Mouse (Mus musculus) neural tube, embryonic 14.5 days (tissue): Measurements from ENCODE around the gene Gm20388. TPM values are rescaled to one million over a fixed set of nuclear protein-coding genes. Genes with fewer than 3 reads are reported as not detected.

Experiments
- ATAC-seq: fragments of 200-750 bp; cut with Nextera tagmentation; 2 replicates; pipeline ENCODE4 v1.8.0; 2017; ENCODE audit warnings: low read depth, mild to moderate bottlenecking, moderate TSS enrichment, moderate library complexity
- H3K27ac ChIP-seq: fragments of 300-500 bp; sonication (generic); 2 replicates; pipeline ENCODE4 v1.5.1; 2014; ENCODE audit warnings: low read depth, mild to moderate bottlenecking, control low read depth, low read length, moderate library complexity, mixed read lengths
- H3K27me3 ChIP-seq: fragments of 300-500 bp; sonication (generic); 2 replicates; pipeline ENCODE4 v1.6.1; 2014; ENCODE audit warnings: low read length; ENCODE audit not compliant: control insufficient read depth, insufficient read depth
- H3K36me3 ChIP-seq: fragments of 300-500 bp; sonication (generic); 2 replicates; pipeline ENCODE4 v1.6.1; 2014; ENCODE audit warnings: low read length, mixed read lengths; ENCODE audit not compliant: control insufficient read depth, insufficient read depth
- H3K4me1 ChIP-seq: fragments of 300-500 bp; sonication (generic); 2 replicates; pipeline ENCODE4 v1.6.1; 2014; ENCODE audit warnings: low read length; ENCODE audit not compliant: control insufficient read depth, insufficient read depth
- H3K4me2 ChIP-seq: fragments of 300-500 bp; sonication (generic); 2 replicates; pipeline ENCODE4 v1.6.1; 2014; ENCODE audit warnings: mild to moderate bottlenecking, low read depth, low read length, control low read depth
- H3K4me3 ChIP-seq: fragments of 300-500 bp; sonication (generic); 2 replicates; pipeline ENCODE4 v1.5.1; 2014; ENCODE audit warnings: low read depth, low read length, control low read depth, mixed read lengths
- H3K9ac ChIP-seq: fragments of 300-500 bp; sonication (generic); replicated peaks from 2 replicates; pipeline ENCODE4 v1.6.1; 2014; ENCODE audit warnings: low read depth, mild to moderate bottlenecking, control low read depth, low read length, mixed read lengths
- H3K9me3 ChIP-seq: fragments of 300-500 bp; sonication (generic); 2 replicates; pipeline ENCODE4 v1.6.1; 2016; ENCODE audit warnings: low read length; ENCODE audit not compliant: control insufficient read depth
- WGBS: fragments of 180-500 bp; shearing (Covaris S2); extraction: QIAGEN DNeasy Blood & Tissue Kit; methylation state at CpG from one replicate; pipeline ENCODE4 v1.1.7; 2014; 5-methylcytosine and 5-hydroxymethylcytosine counted together
- polyA plus RNA-seq: library from polyadenylated mRNA; unstranded; fragments of >200 nt; fragmentation: Nextera tagmentation; extraction: Ambion mirVana; gene quantifications from 2 replicates; pipeline ENCODE4 v1.2.1, GENCODE M21; 2014

Gene Gm20388
- polyA plus RNA-seq, 1 experiment from 2014 or later = 10.3 TPM

- ATAC-seq = no peak
- Histone ChIP-seq H3K27ac (no peak overlapping the region), H3K36me3 (no peaks in the 10 kb centered on the region), H3K4me2 (no peak overlapping the region), H3K9me3 (no peaks in the 10 kb centered on the region), H3K4me1 (peaks cover 11% of the 10 kb centered on the region), H3K27me3 (peaks cover 9% of the 10 kb centered on the region), H3K9ac (no peak overlapping the region), H3K4me3 (no peak overlapping the region)
- WGBS = 81% methylated on average over 12 of the region's 12 CpGs
Measured at GRCm38 (mm10) chr8:122330446-122331133, 2419.9 kb downstream of the Gm20388 start.

- peaks cover 9% of the 10 kb centered on the region for H3K27me3 ChIP-seq
- H3K4me2 ChIP-seq = no peak overlapping the region
- whole genome bisulfite sequencing = 73% methylated on average over 3 of the region's 3 CpGs
- peaks cover 11% of the 10 kb centered on the region for H3K4me1 ChIP-seq
- H3K27ac ChIP-seq = no peak overlapping the region
- H3K4me3 ChIP-seq = no peak overlapping the region
- no peak for ATAC-seq
- H3K9me3 ChIP-seq = no peaks in the 10 kb centered on the region
- H3K9ac ChIP-seq = no peak overlapping the region
- H3K36me3 ChIP-seq = no peaks in the 10 kb centered on the region
Measured at GRCm38 (mm10) chr8:122331134-122331523, 2420.5 kb downstream of the Gm20388 start.

- H3K4me1 ChIP-seq = peaks cover 16% of the 10 kb centered on the region
- H3K4me3 ChIP-seq = no peak overlapping the region
- H3K4me2 ChIP-seq = no peak overlapping the region
- 72% methylated on average over 6 of the region's 6 CpGs for WGBS
- no peak overlapping the region for H3K9ac ChIP-seq
- ATAC-seq = no peak
- peaks cover 22% of the 10 kb centered on the region for H3K27me3 ChIP-seq
- H3K36me3 ChIP-seq = no peaks in the 10 kb centered on the region
- no peaks in the 10 kb centered on the region for H3K9me3 ChIP-seq
- no peak overlapping the region for H3K27ac ChIP-seq
Measured at GRCm38 (mm10) chr8:122332753-122333506, 2422.3 kb downstream of the Gm20388 start.

- no peaks in the 10 kb centered on the region for H3K36me3 ChIP-seq
- no peaks in the 10 kb centered on the region for H3K9me3 ChIP-seq
- no peak for ATAC-seq
- 83% methylated on average over 7 of the region's 7 CpGs for WGBS
- peaks cover 16% of the 10 kb centered on the region for H3K4me1 ChIP-seq
- H3K4me3 ChIP-seq = no peak overlapping the region
- no peak overlapping the region for H3K4me2 ChIP-seq
- H3K9ac ChIP-seq = no peak overlapping the region
- H3K27ac ChIP-seq = no peak overlapping the region
- H3K27me3 ChIP-seq = peaks cover 25% of the 10 kb centered on the region
Measured at GRCm38 (mm10) chr8:122333531-122333930, 2422.9 kb downstream of the Gm20388 start.

- WGBS = 83% methylated on average over 13 of the region's 13 CpGs
- peaks cover 25% of the 10 kb centered on the region for H3K27me3 ChIP-seq
- no peaks in the 10 kb centered on the region for H3K9me3 ChIP-seq
- H3K9ac ChIP-seq = no peak overlapping the region
- H3K4me2 ChIP-seq = no peak overlapping the region
- H3K27ac ChIP-seq = no peak overlapping the region
- peaks cover 13% of the 10 kb centered on the region for H3K4me1 ChIP-seq
- H3K36me3 ChIP-seq = no peaks in the 10 kb centered on the region
- H3K4me3 ChIP-seq = 0 out of 2 replicates have a peak overlapping the region, but pooled peaks have one; percentile 54
- ATAC-seq = no peak
Measured at GRCm38 (mm10) chr8:122334791-122335490, 2424.3 kb downstream of the Gm20388 start.

- peak overlapping the region; percentile 54 for H3K4me3 ChIP-seq
- no peak overlapping the region for H3K27ac ChIP-seq
- H3K27me3 ChIP-seq = peaks cover 25% of the 10 kb centered on the region
- peak; percentile 33 for ATAC-seq
- peaks cover 13% of the 10 kb centered on the region for H3K4me1 ChIP-seq
- peak overlapping the region; percentile 89 for H3K4me2 ChIP-seq
- peak overlapping the region; percentile 59 for H3K9ac ChIP-seq
- H3K9me3 ChIP-seq = no peaks in the 10 kb centered on the region
- 7% methylated on average over 57 of the region's 57 CpGs for WGBS
- H3K36me3 ChIP-seq = no peaks in the 10 kb centered on the region
Measured at GRCm38 (mm10) chr8:122335638-122336250, 2425.1 kb downstream of the Gm20388 start.

- peak; percentile 75 for ATAC-seq
- Histone ChIP-seq H3K4me1 (peaks cover 11% of the 10 kb centered on the region), H3K4me3 (peak overlapping the region; percentile 54), H3K36me3 (no peaks in the 10 kb centered on the region), H3K9ac (peak overlapping the region; percentile 59), H3K4me2 (peak overlapping the region; percentile 89), H3K27me3 (peaks cover 25% of the 10 kb centered on the region), H3K9me3 (no peaks in the 10 kb centered on the region), H3K27ac (no peak overlapping the region)
- WGBS = 7% methylated on average over 53 of the region's 81 CpGs
Measured at GRCm38 (mm10) chr8:122336251-122336910, 2425.7 kb downstream of the Gm20388 start.

- no peak for ATAC-seq
Measured at GRCm38 (mm10) chr8:122338852-122339251, 2428.2 kb downstream of the Gm20388 start.

More at GRCm38 (mm10) chr8:122338852-122339251, 2428.2 kb downstream of the Gm20388 start:
- Histone ChIP-seq H3K36me3 (no peaks in the 10 kb centered on the region), H3K27me3 (peaks cover 29% of the 10 kb centered on the region), H3K4me1 (peaks cover 22% of the 10 kb centered on the region), H3K4me2 (no peak overlapping the region), H3K9me3 (no peaks in the 10 kb centered on the region), H3K9ac (no peak overlapping the region), H3K27ac (no peak overlapping the region), H3K4me3 (no peak overlapping the region)
- WGBS = 59% methylated on average over 6 of the region's 6 CpGs
